Mouse (Mus musculus) forebrain, embryonic 10.5 days (tissue): ENCODE data around the gene Olfr1055. TPM values are rescaled to one million over a fixed set of nuclear protein-coding genes. Genes with fewer than 3 reads are reported as not detected.
"Not testable (repeated sequence)": the region's sequence is repeated elsewhere in the genome, so short reads cannot be mapped to it uniquely, and the experiment has no call there.

Experiments
- DNase-seq: peaks from one replicate; pipeline ENCODE4 v3.0.0-alpha.2; 2017; ENCODE audit warnings: low spot score; ENCODE audit errors: extremely low spot score
- H3K27ac ChIP-seq: fragments of 300-500 bp; sonication (generic); 2 replicates; pipeline ENCODE4 v1.5.1; 2016; ENCODE audit warnings: mild to moderate bottlenecking
- H3K27me3 ChIP-seq: fragments of 300-500 bp; sonication (generic); 2 replicates; pipeline ENCODE4 v1.6.1; 2016; ENCODE audit warnings: mild to moderate bottlenecking; ENCODE audit not compliant: poor library complexity, severe bottlenecking
- H3K36me3 ChIP-seq: fragments of 300-500 bp; sonication (generic); replicated peaks from 2 replicates; pipeline ENCODE4 v1.6.1; 2016; ENCODE audit warnings: mild to moderate bottlenecking, moderate library complexity
- H3K4me1 ChIP-seq: fragments of 300-500 bp; sonication (generic); 2 replicates; pipeline ENCODE4 v1.6.1; 2016
- H3K4me3 ChIP-seq: fragments of 300-500 bp; sonication (generic); 2 replicates; pipeline ENCODE4 v1.5.1; 2016; ENCODE audit warnings: mild to moderate bottlenecking, moderate library complexity
- H3K9me3 ChIP-seq: fragments of 300-500 bp; sonication (generic); 2 replicates; pipeline ENCODE4 v1.6.1; 2016; ENCODE audit warnings: mild to moderate bottlenecking, moderate library complexity
- WGBS: fragments of 180-500 bp; shearing (Covaris S2); methylation state at CpG from one replicate; pipeline ENCODE4 v1.1.7; 2016; 5-methylcytosine and 5-hydroxymethylcytosine counted together
- polyA plus RNA-seq: library from polyadenylated mRNA; unstranded; fragments of >200 nt; fragmentation: Nextera tagmentation; extraction: Ambion mirVana; gene quantifications from 2 replicates; pipeline ENCODE4 v1.2.1, GENCODE M21; 2016

The Olfr1055 gene
- polyA plus RNA-seq: not detected in 2 replicates

- no peak for DNase-seq
- 94% methylated on average over 5 of the region's 5 CpGs for WGBS
- H3K4me3 ChIP-seq: no peak within 1 kb of the TSS
- no peaks in the 10 kb centered on the region for H3K27me3 ChIP-seq
- no peaks in the 10 kb centered on the region for H3K36me3 ChIP-seq
- no peaks in the 10 kb centered on the region for H3K4me1 ChIP-seq
- no peaks in the 10 kb centered on the region for H3K9me3 ChIP-seq
- no peak within 1 kb of the TSS for H3K27ac ChIP-seq
Measured at GRCm38 (mm10) chr2:86350184-86350583, at the start of gene Olfr1055. Olfr1055 (minus strand) TSS chr2:86350284.

GRCm38 (mm10) chr2:86395114-86395513 lies 45.0 kb upstream of the Olfr1055 start:
- Histone ChIP-seq H3K4me1 (no peaks in the 10 kb centered on the region), H3K27me3 (no peaks in the 10 kb centered on the region), H3K27ac (no peak overlapping the region), H3K36me3 (no peaks in the 10 kb centered on the region), H3K9me3 (no peaks in the 10 kb centered on the region), H3K4me3 (no peak overlapping the region)
- DNase-seq: no peak
- 95% methylated on average over 2 of the region's 2 CpGs for whole genome bisulfite sequencing

- not testable (repeated sequence) for H3K27me3 ChIP-seq, H3K36me3 ChIP-seq, DNase-seq, H3K9me3 ChIP-seq, H3K27ac ChIP-seq, H3K4me3 ChIP-seq, H3K4me1 ChIP-seq
Measured at GRCm38 (mm10) chr2:86388461-86388860, 38.4 kb upstream of the Olfr1055 start, which contains the start of gene Olfr1058. Olfr1058 (minus strand) TSS chr2:86388561.

GRCm38 (mm10) chr2:86378293-86378692 lies 28.2 kb upstream of the Olfr1055 start, which contains the start of gene Olfr1057:
Olfr1057 (minus strand) TSS chr2:86378393.
- no peak within 1 kb of the TSS for H3K27ac ChIP-seq
- no peaks in the 10 kb centered on the region for H3K4me1 ChIP-seq
- no peaks in the 10 kb centered on the region for H3K9me3 ChIP-seq
- H3K36me3 ChIP-seq: no peaks in the 10 kb centered on the region
- H3K27me3 ChIP-seq: no peaks in the 10 kb centered on the region
- no peak for DNase-seq
- H3K4me3 ChIP-seq: no peak within 1 kb of the TSS

GRCm38 (mm10) chr2:86366342-86366741 lies 16.3 kb upstream of the Olfr1055 start:
- WGBS: 75% methylated on average over 1 of the region's 6 CpGs
- not testable (repeated sequence) for H3K9me3 ChIP-seq, H3K4me1 ChIP-seq, H3K27ac ChIP-seq, H3K4me3 ChIP-seq, DNase-seq, H3K36me3 ChIP-seq, H3K27me3 ChIP-seq

GRCm38 (mm10) chr2:86362369-86362768 lies 12.3 kb upstream of the Olfr1055 start, which contains the start of gene Olfr1056:
Olfr1056 (minus strand) TSS chr2:86362469.
- H3K36me3 ChIP-seq: no peaks in the 10 kb centered on the region
- no peak within 1 kb of the TSS for H3K27ac ChIP-seq
- no peaks in the 10 kb centered on the region for H3K27me3 ChIP-seq
- H3K4me3 ChIP-seq: no peak within 1 kb of the TSS
- no peak for DNase-seq
- no peaks in the 10 kb centered on the region for H3K4me1 ChIP-seq
- no peaks in the 10 kb centered on the region for H3K9me3 ChIP-seq

- H3K36me3 ChIP-seq, H3K4me3 ChIP-seq, H3K27me3 ChIP-seq, H3K4me1 ChIP-seq, H3K27ac ChIP-seq, H3K9me3 ChIP-seq, DNase-seq: not testable (repeated sequence)
- WGBS: 94% methylated on average over 1 of the region's 1 CpGs
Measured at GRCm38 (mm10) chr2:86351751-86352150, 1.7 kb upstream of the Olfr1055 start.

- Histone ChIP-seq H3K27me3 (no peaks in the 10 kb centered on the region), H3K9me3 (no peaks in the 10 kb centered on the region), H3K4me3 (no peak within 1 kb of the TSS), H3K36me3 (no peaks in the 10 kb centered on the region), H3K27ac (no peak within 1 kb of the TSS), H3K4me1 (no peaks in the 10 kb centered on the region)
- no peak for DNase-seq
- WGBS: 97% methylated on average over 3 of the region's 3 CpGs
Measured at GRCm38 (mm10) chr2:86335333-86335732, 14.8 kb downstream of the Olfr1055 start, which contains the start of gene Olfr1054. Olfr1054 (minus strand) TSS chr2:86335433.

GRCm38 (mm10) chr2:86315184-86315583 lies 34.9 kb downstream of the Olfr1055 start, which contains the start of gene Olfr1053:
Olfr1053 (minus strand) TSS chr2:86315284.
- H3K27me3 ChIP-seq: no peaks in the 10 kb centered on the region
- no peak within 1 kb of the TSS for H3K4me3 ChIP-seq
- no peak within 1 kb of the TSS for H3K27ac ChIP-seq
- H3K36me3 ChIP-seq: no peaks in the 10 kb centered on the region
- 66% methylated on average over 3 of the region's 3 CpGs for WGBS
- DNase-seq: no peak
- H3K4me1 ChIP-seq: no peaks in the 10 kb centered on the region
- H3K9me3 ChIP-seq: no peaks in the 10 kb centered on the region

Other genes starting within 250 kb of the Olfr1055 start
- gene Olfr1039, start 214.4 kb downstream of the Olfr1055 start, polyA plus RNA-seq: not detected in 2 replicates
- gene Olfr1040, start 203.6 kb downstream of the Olfr1055 start, polyA plus RNA-seq: not detected in 2 replicates
- gene Olfr1042, start 188.4 kb downstream of the Olfr1055 start, polyA plus RNA-seq: not detected in 2 replicates
- gene Olfr1043, start 182.8 kb downstream of the Olfr1055 start, polyA plus RNA-seq: not detected in 2 replicates
- gene Olfr1044, start 172.5 kb downstream of the Olfr1055 start, polyA plus RNA-seq: not detected in 2 replicates
- not detected in 2 replicates for gene Olfr52, start 164.6 kb downstream of the Olfr1055 start, polyA plus RNA-seq
- not detected in 2 replicates for gene Olfr1045, start 147.3 kb downstream of the Olfr1055 start, polyA plus RNA-seq
- gene Olfr1046, start 131.0 kb downstream of the Olfr1055 start, polyA plus RNA-seq: not detected in 2 replicates
- gene Olfr1047, start 118.9 kb downstream of the Olfr1055 start, polyA plus RNA-seq: not detected in 2 replicates
- gene Olfr1048, start 110.0 kb downstream of the Olfr1055 start, polyA plus RNA-seq: not detected in 2 replicates
- not detected in 2 replicates for gene Olfr1049, start 92.0 kb downstream of the Olfr1055 start, polyA plus RNA-seq
- gene Olfr1051, start 71.2 kb downstream of the Olfr1055 start, polyA plus RNA-seq: not detected in 2 replicates
- gene Olfr1052, start 57.8 kb downstream of the Olfr1055 start, polyA plus RNA-seq: not detected in 2 replicates
- not detected in 2 replicates for gene Olfr1053, start 35.0 kb downstream of the Olfr1055 start, polyA plus RNA-seq
- gene Olfr1054, start 14.9 kb downstream of the Olfr1055 start, polyA plus RNA-seq: not detected in 2 replicates
- not detected in 2 replicates for gene Olfr1056, start 12.2 kb upstream of the Olfr1055 start, polyA plus RNA-seq
- gene Olfr1057, start 28.1 kb upstream of the Olfr1055 start, polyA plus RNA-seq: not detected in 2 replicates
- gene Olfr1058, start 38.3 kb upstream of the Olfr1055 start, polyA plus RNA-seq: not detected in 2 replicates
- not detected in 2 replicates for gene Olfr1061, start 63.8 kb upstream of the Olfr1055 start, polyA plus RNA-seq
- gene Olfr1062, start 76.5 kb upstream of the Olfr1055 start, polyA plus RNA-seq: not detected in 2 replicates
- gene Olfr1065, start 100.3 kb upstream of the Olfr1055 start, polyA plus RNA-seq: not detected in 2 replicates
- not detected in 2 replicates for gene Olfr1066, start 106.0 kb upstream of the Olfr1055 start, polyA plus RNA-seq
- gene Olfr228, start 137.1 kb upstream of the Olfr1055 start, polyA plus RNA-seq: not detected in 2 replicates
- gene Olfr1076, start 158.2 kb upstream of the Olfr1055 start, polyA plus RNA-seq: not detected in 2 replicates
- gene Olfr1079, start 192.2 kb upstream of the Olfr1055 start, polyA plus RNA-seq: not detected in 2 replicates
- gene Olfr1080, start 208.0 kb upstream of the Olfr1055 start, polyA plus RNA-seq: not detected in 2 replicates
- not detected in 2 replicates for gene Olfr1082, start 248.7 kb upstream of the Olfr1055 start, polyA plus RNA-seq